Mouse (Mus musculus) CH12.LX (cell line): ENCODE results near the gene Prss16. TPM values are rescaled to one million over a fixed set of nuclear protein-coding genes. Genes with fewer than 3 reads are reported as not detected.
A peak's percentile ranks its signal among the peaks of the same experiment; 100 is the strongest.

Source experiments
- DNase-seq: peaks from one replicate; pipeline ENCODE4 v3.0.0-alpha.2; 2013; ENCODE audit errors: extremely low read depth
- H3K27ac ChIP-seq: 2 replicates; pipeline ENCODE4 v1.5.1; 2012; ENCODE audit warnings: low read depth, mild to moderate bottlenecking, control low read depth, moderate library complexity; ENCODE audit not compliant: insufficient read depth
- H3K27me3 ChIP-seq: replicated peaks from 2 replicates; pipeline ENCODE3; 2012; ENCODE audit warnings: inconsistent platforms
- H3K36me3 ChIP-seq, 2 experiments: replicated peaks in 1 of 2; 2 replicates each; pipeline versions ENCODE3 to v1.6.1; 2012; ENCODE audit warnings: inconsistent platforms in 1 of 2, low read length in 1 of 2, mild to moderate bottlenecking in 1 of 2, mixed read lengths in 1 of 2, moderate library complexity in 1 of 2; ENCODE audit not compliant: control insufficient read depth in 1 of 2, insufficient read depth in 1 of 2
- H3K4me1 ChIP-seq, 2 experiments: 2 replicates each; pipeline ENCODE4 v1.6.1; 2012; ENCODE audit warnings: inconsistent platforms in 1 of 2, moderate library complexity in 1 of 2; ENCODE audit not compliant: insufficient read depth in 2 of 2, control insufficient read depth in 1 of 2
- H3K4me2 ChIP-seq: 2 replicates; pipeline ENCODE4 v1.6.1; 2012; ENCODE audit warnings: low read depth, mild to moderate bottlenecking, control low read depth; ENCODE audit not compliant: poor library complexity, insufficient read depth, severe bottlenecking
- H3K4me3 ChIP-seq, 3 experiments: fragments of 150-350 bp in 1 of 3; sonication (generic) in 1 of 3; replicated peaks in 1 of 3; 2 replicates each; pipeline versions ENCODE3 to v1.5.1; 2011 to 2012; ENCODE audit warnings: low read depth in 2 of 3, low read length in 2 of 3, mild to moderate bottlenecking in 2 of 3, moderate library complexity in 2 of 3, control low read depth in 1 of 3, improper control_type of control experiment in 1 of 3, inconsistent platforms in 1 of 3, mixed read lengths in 1 of 3; ENCODE audit not compliant: poor library complexity in 1 of 3
- H3K79me2 ChIP-seq: replicated peaks from 2 replicates; pipeline ENCODE4 v1.6.1; 2012; ENCODE audit warnings: mild to moderate bottlenecking, moderate library complexity; ENCODE audit not compliant: control insufficient read depth, poor library complexity, insufficient read depth, severe bottlenecking; ENCODE audit errors: extremely low read depth
- H3K9ac ChIP-seq: 2 replicates; pipeline ENCODE4 v1.6.1; 2012; ENCODE audit warnings: low read depth, mild to moderate bottlenecking, control low read depth, moderate library complexity; ENCODE audit not compliant: insufficient read depth
- H3K9me3 ChIP-seq: replicated peaks from 2 replicates; pipeline ENCODE3; 2012; ENCODE audit warnings: low read length, inconsistent platforms, mixed read lengths
- BHLHE40 ChIP-seq: IDR thresholded peaks from 2 replicates; pipeline ENCODE4 v1.6.1; 2011; ENCODE audit warnings: mild to moderate bottlenecking, low read depth, low read length, improper control_type of control experiment
- CHD1 ChIP-seq: IDR thresholded peaks from 2 replicates; pipeline ENCODE4 v1.6.1; 2012; ENCODE audit warnings: low read depth, low read length, improper control_type of control experiment, inconsistent platforms
- CTCF ChIP-seq, 2 experiments: IDR thresholded peaks in 1 of 2; conservative IDR thresholded peaks in 1 of 2; 2 replicates each; pipeline ENCODE4 v1.5.1; 2011 to 2012; ENCODE audit warnings: low read depth in 2 of 2, low read length in 2 of 2, improper control_type of control experiment in 1 of 2, inconsistent platforms in 1 of 2, mild to moderate bottlenecking in 1 of 2, moderate library complexity in 1 of 2
- E2F4 ChIP-seq: IDR thresholded peaks from 2 replicates; pipeline ENCODE4 v1.6.1; 2011; ENCODE audit warnings: low read depth, low read length, improper control_type of control experiment; ENCODE audit not compliant: insufficient replicate concordance
- ETS1 ChIP-seq: conservative IDR thresholded peaks from 2 replicates; pipeline ENCODE4 v1.6.1; 2012; ENCODE audit warnings: low read depth, mild to moderate bottlenecking, inconsistent platforms, low read length, improper control_type of control experiment, moderate library complexity
- GABPA ChIP-seq: IDR thresholded peaks from 2 replicates; pipeline ENCODE4 v1.6.1; 2012; ENCODE audit warnings: low read depth, low read length, improper control_type of control experiment, inconsistent platforms; ENCODE audit not compliant: insufficient replicate concordance
- JUND ChIP-seq: conservative IDR thresholded peaks from 2 replicates; pipeline ENCODE4 v1.6.1; 2011; ENCODE audit warnings: low read depth, low read length, improper control_type of control experiment
- KAT2A ChIP-seq: IDR thresholded peaks from 2 replicates; pipeline ENCODE4 v1.6.1; 2012; ENCODE audit warnings: low read length, improper control_type of control experiment, inconsistent platforms; ENCODE audit not compliant: insufficient replicate concordance
- MAFK ChIP-seq: IDR thresholded peaks from 2 replicates; pipeline ENCODE4 v1.6.1; 2011; ENCODE audit warnings: low read length, improper control_type of control experiment; ENCODE audit not compliant: insufficient replicate concordance
- MAX ChIP-seq: IDR thresholded peaks from 2 replicates; pipeline ENCODE4 v1.6.1; 2011; ENCODE audit warnings: low read length, improper control_type of control experiment
- MAZ ChIP-seq: IDR thresholded peaks from 2 replicates; pipeline ENCODE4 v1.6.1; 2012; ENCODE audit warnings: low read depth, mild to moderate bottlenecking, inconsistent platforms, low read length, improper control_type of control experiment, moderate library complexity
- MEF2A ChIP-seq: IDR thresholded peaks from 2 replicates; pipeline ENCODE4 v1.6.1; 2014; ENCODE audit warnings: low read depth, mild to moderate bottlenecking, inconsistent platforms, low read length, improper control_type of control experiment, borderline replicate concordance
- MXI1 ChIP-seq: IDR thresholded peaks from 2 replicates; pipeline ENCODE4 v1.6.1; 2011; ENCODE audit warnings: mild to moderate bottlenecking, low read depth, low read length, improper control_type of control experiment
- MYC ChIP-seq: IDR thresholded peaks from 2 replicates; pipeline ENCODE4 v1.6.1; 2011; ENCODE audit warnings: low read depth, mild to moderate bottlenecking, improper control_type of control experiment, low read length
- NELFE ChIP-seq: IDR thresholded peaks from 2 replicates; pipeline ENCODE4 v1.6.1; 2011; ENCODE audit warnings: low read depth, low read length, improper control_type of control experiment
- PAX5 ChIP-seq: IDR thresholded peaks from 2 replicates; pipeline ENCODE4 v1.6.1; 2012; ENCODE audit warnings: low read length, inconsistent platforms, mixed read lengths
- POLR2A ChIP-seq: IDR thresholded peaks from 2 replicates; pipeline ENCODE4 v1.6.1; 2011; ENCODE audit warnings: low read depth, mild to moderate bottlenecking, improper control_type of control experiment, low read length
- RAD21 ChIP-seq: IDR thresholded peaks from 2 replicates; pipeline ENCODE4 v1.6.1; 2011; ENCODE audit warnings: low read depth, mild to moderate bottlenecking, low read length, improper control_type of control experiment, moderate library complexity
- RCOR1 ChIP-seq: conservative IDR thresholded peaks from 2 replicates; pipeline ENCODE4 v1.6.1; 2012; ENCODE audit warnings: low read depth, mild to moderate bottlenecking, inconsistent platforms, low read length, improper control_type of control experiment
- SMC3 ChIP-seq: IDR thresholded peaks from 2 replicates; pipeline ENCODE4 v1.6.1; 2011; ENCODE audit warnings: low read depth, low read length, improper control_type of control experiment
- TCF12 ChIP-seq: IDR thresholded peaks from 2 replicates; pipeline ENCODE4 v1.6.1; 2014; ENCODE audit warnings: low read depth, mild to moderate bottlenecking, inconsistent platforms, low read length, improper control_type of control experiment
- UBTF ChIP-seq: IDR thresholded peaks from 2 replicates; pipeline ENCODE4 v1.6.1; 2012; ENCODE audit warnings: low read depth, mild to moderate bottlenecking, inconsistent platforms, low read length, improper control_type of control experiment, moderate library complexity
- USF1 ChIP-seq: IDR thresholded peaks from 2 replicates; pipeline ENCODE4 v1.6.1; 2014; ENCODE audit warnings: low read depth, mild to moderate bottlenecking, inconsistent platforms, low read length, improper control_type of control experiment
- USF2 ChIP-seq: conservative IDR thresholded peaks from 2 replicates; pipeline ENCODE4 v1.6.1; 2011; ENCODE audit warnings: low read depth, low read length, improper control_type of control experiment
- ZC3H11A ChIP-seq: IDR thresholded peaks from 2 replicates; pipeline ENCODE4 v1.6.1; 2012; ENCODE audit warnings: low read depth, mild to moderate bottlenecking, inconsistent platforms, low read length, improper control_type of control experiment
- ZKSCAN1 ChIP-seq: IDR thresholded peaks from 2 replicates; pipeline ENCODE4 v1.6.1; 2012; ENCODE audit warnings: low read depth, inconsistent platforms, low read length, improper control_type of control experiment, borderline replicate concordance
- ZMIZ1 ChIP-seq: IDR thresholded peaks from 2 replicates; pipeline ENCODE4 v1.6.1; 2012; ENCODE audit warnings: low read depth, mild to moderate bottlenecking, inconsistent platforms, low read length, improper control_type of control experiment
- ZNF384 ChIP-seq: IDR thresholded peaks from 2 replicates; pipeline ENCODE4 v1.6.1; 2012; ENCODE audit warnings: low read depth, low read length, improper control_type of control experiment, inconsistent platforms
- dilution Hi-C: fragments of 300-500 bp; cut with MboI; formaldehyde crosslinking; loops from 2 replicates; pipeline ENCODE4 v1.14.3; 2020; ENCODE audit warnings: low sequenced_read_pairs; ENCODE audit not compliant: extremely low pct_unique_long_range_greater_than_20kb, extremely low pct_ligation_motif_present
- in situ Hi-C: fragments of 300-500 bp; cut with MboI; formaldehyde crosslinking; loops from 3 replicates; pipeline ENCODE4 v1.14.3; 2019; ENCODE audit warnings: low sequenced_read_pairs, low pct_ligation_motif_present, low pct_unique_long_range_greater_than_20kb, mixed read lengths
- polyA plus RNA-seq: library from polyadenylated mRNA; unstranded; fragments of >175 nt; gene quantifications from 2 replicates; pipeline ENCODE4 v1.2.1, GENCODE M21; 2012; ENCODE audit warnings: low read depth; ENCODE audit not compliant: insufficient read length
- total RNA-seq, 2 experiments: library from RNA; depleted of rRNA; stranded (reverse); fragments of 300-350 nt in 1 of 2; fragments of >200 nt in 1 of 2; gene quantifications; 2 replicates each; pipeline ENCODE4 v1.2.3; 2012 to 2014

Prss16 gene
- total and polyA plus RNA-seq, 3 experiments: 0.36 to 1.4 (median 0.47) TPM

DNA sequence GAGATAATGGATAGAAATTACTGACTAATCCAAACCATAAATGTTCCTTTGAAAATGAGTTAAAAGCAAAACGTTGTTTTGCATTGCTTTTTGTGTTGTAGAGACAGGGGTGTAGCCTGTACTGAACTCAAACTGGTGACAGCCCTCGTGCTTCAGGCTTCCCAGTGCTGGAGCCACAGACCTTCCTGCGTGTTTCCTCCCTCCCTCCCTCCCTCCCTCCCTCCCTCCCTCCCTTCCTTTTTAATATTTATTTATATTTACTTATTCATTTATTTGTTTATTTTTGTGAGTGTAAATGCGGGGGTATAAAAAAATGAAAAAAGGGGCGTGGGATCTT lies 41.9 kb upstream of the Prss16 start:
- Histone ChIP-seq H3K4me1 (peaks cover 0 to 41% of the 10 kb centered on the region in 2 experiments; a peak in 3 of 4 replicates), H3K4me3 (peak overlapping the region in 2 of 3 experiments; percentile 38 to 60), H3K27me3 (no peaks in the 10 kb centered on the region), H3K27ac (no peak overlapping the region), H3K4me2 (peak overlapping the region; percentile 61), H3K36me3 (no peaks in the 10 kb centered on the region), H3K9me3 (no peaks in the 10 kb centered on the region), H3K9ac (peak overlapping the region; percentile 52; the same call in 1 of the 2 replicates), H3K79me2 (no peaks in the 10 kb centered on the region)
- dilution Hi-C loops: no loop called here
- DNase-seq: no peak
- in situ Hi-C loops: no loop called here
- TF ChIP-seq MAZ (no peak), MYC (no peak), ETS1 (no peak), NELFE (no peak), ZNF384 (no peak), MAFK (no peak), UBTF (no peak), TCF12 (no peak), KAT2A (no peak)

DNA sequence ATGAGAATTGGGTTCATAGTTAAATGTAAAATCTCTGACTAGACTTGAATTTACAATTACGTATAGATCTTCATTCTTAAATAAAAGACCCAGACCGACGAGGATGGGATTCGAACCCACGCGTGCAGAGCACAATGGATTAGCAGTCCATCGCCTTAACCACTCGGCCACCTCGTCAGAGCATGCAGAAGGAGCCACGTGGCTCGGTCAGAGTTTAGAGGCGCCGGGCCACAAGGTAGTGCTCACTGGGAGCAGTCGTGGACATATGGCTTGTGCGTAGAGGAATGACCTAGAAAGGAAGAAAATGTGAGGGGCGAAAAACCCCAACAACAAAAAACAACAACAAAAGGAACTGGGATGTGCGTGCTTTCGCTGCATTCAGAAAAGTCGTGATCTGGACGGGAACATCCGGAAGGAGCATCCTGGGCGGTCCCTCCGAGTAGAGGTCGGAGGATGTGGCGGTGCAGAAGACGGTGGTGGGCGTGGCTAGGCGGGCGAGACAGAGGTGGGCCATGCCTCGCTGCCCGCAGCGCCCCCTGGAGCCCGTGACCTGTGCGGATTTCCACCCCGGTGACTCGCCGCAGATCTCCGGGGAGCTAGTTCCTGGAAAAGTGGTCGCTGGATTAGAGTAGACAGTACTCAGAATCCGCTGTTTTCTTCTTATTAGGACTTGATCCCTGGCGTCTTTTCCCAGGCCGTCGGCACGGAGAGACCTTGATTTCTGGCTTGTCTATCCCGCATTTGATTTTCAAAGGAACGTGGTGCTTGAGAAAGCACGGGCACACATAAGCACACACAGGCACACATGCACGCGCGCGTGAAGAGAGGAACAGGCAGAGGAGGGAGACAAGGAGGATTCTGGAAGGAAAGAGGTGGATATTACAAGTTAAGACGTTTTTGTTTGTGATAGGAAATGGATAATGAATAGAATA lies 41.3 kb upstream of the Prss16 start:
- H3K27ac ChIP-seq: peak overlapping the region; percentile 86
- in situ Hi-C loops (no loop called here), dilution Hi-C loops (no loop called here)
- peak overlapping the region; percentile 90 for H3K9ac ChIP-seq
- peak overlapping the region; percentile 60 to 78 (median 64) for H3K4me3 ChIP-seq
- peak overlapping the region; percentile 63 for H3K4me2 ChIP-seq
- peak; percentile 96 for DNase-seq
- H3K27me3 ChIP-seq: no peaks in the 10 kb centered on the region
- no peaks in the 10 kb centered on the region for H3K9me3 ChIP-seq
- H3K79me2 ChIP-seq: no peaks in the 10 kb centered on the region
- peaks cover 0 to 43% of the 10 kb centered on the region in 2 experiments; a peak in 3 of 4 replicates for H3K4me1 ChIP-seq
- no peaks in the 10 kb centered on the region for H3K36me3 ChIP-seq
- TF ChIP-seq ZC3H11A: no peak
- TF ChIP-seq UBTF: no peak
- peak; percentile 81; the same call in 1 of the 2 replicates for TF ChIP-seq E2F4
- peak; percentile 83 for TF ChIP-seq BHLHE40
- no peak for TF ChIP-seq CHD1
- peak; percentile 65 for TF ChIP-seq NELFE
- peak; percentile 33 for TF ChIP-seq SMC3
- TF ChIP-seq USF2: no peak
- peak; percentile 34; the same call in 1 of the 2 replicates for TF ChIP-seq JUND
- TF ChIP-seq MYC: peak; percentile 84
- TF ChIP-seq PAX5: no peak
- TF ChIP-seq MAX: peak; percentile 93
- TF ChIP-seq RAD21: peak; percentile 21
- no peak for TF ChIP-seq GABPA
- peak; percentile 87 for TF ChIP-seq MXI1
- TF ChIP-seq ZMIZ1: peak; percentile 63
- TF ChIP-seq TCF12: peak; percentile 69
- TF ChIP-seq RCOR1: peak; percentile 19; the same call in 1 of the 2 replicates
- peak; percentile 81; the same call in 1 of the 2 replicates for TF ChIP-seq KAT2A
- TF ChIP-seq POLR2A: peak; percentile 84
- TF ChIP-seq ZNF384: 0 out of 2 replicates have a peak, but pooled peaks have one; percentile 4
- TF ChIP-seq ZKSCAN1: no peak
- TF ChIP-seq USF1: no peak; the same call in none of the 2 replicates
- peak in 1 of 2 experiments; percentile 82; a peak in 3 of 4 replicates for TF ChIP-seq CTCF (conservative IDR thresholded peaks at IDR 0.05 in 1 of 2, IDR thresholded peaks at IDR 0.05 in 1 of 2; ENCODE audit: low read depth in 2 of 2, low read length in 2 of 2)
- 0 out of 2 replicates have a peak, but pooled peaks have one; percentile 37 for TF ChIP-seq ETS1
- TF ChIP-seq MAZ: no peak
- TF ChIP-seq MEF2A: peak; percentile 48; the same call in 1 of the 2 replicates
